Mouse (Mus musculus): Measurements from ENCODE around the gene Fut9. TPM values are rescaled to one million over a fixed set of nuclear protein-coding genes. Genes with fewer than 3 reads are reported as not detected.

Fut9 gene
- 10 to 100 TPM; 75.3 to 81.6 TPM for total RNA-seq (2021)
- long read RNA-seq, experiment 1, full-length matches to known transcripts, result 4 of 11 reads
- long read RNA-seq, experiment 1, partial matches to known transcripts, result 0 of 11 reads
- long read RNA-seq, experiment 1, other reads (novel, unspliced or antisense), result 7 of 11 reads
- long read RNA-seq, experiment 2, full-length matches to known transcripts, result 4 of 8 reads
- long read RNA-seq, experiment 2, partial matches to known transcripts, result 0 of 8 reads
- long read RNA-seq, experiment 2, other reads (novel, unspliced or antisense), result 4 of 8 reads

DNA sequence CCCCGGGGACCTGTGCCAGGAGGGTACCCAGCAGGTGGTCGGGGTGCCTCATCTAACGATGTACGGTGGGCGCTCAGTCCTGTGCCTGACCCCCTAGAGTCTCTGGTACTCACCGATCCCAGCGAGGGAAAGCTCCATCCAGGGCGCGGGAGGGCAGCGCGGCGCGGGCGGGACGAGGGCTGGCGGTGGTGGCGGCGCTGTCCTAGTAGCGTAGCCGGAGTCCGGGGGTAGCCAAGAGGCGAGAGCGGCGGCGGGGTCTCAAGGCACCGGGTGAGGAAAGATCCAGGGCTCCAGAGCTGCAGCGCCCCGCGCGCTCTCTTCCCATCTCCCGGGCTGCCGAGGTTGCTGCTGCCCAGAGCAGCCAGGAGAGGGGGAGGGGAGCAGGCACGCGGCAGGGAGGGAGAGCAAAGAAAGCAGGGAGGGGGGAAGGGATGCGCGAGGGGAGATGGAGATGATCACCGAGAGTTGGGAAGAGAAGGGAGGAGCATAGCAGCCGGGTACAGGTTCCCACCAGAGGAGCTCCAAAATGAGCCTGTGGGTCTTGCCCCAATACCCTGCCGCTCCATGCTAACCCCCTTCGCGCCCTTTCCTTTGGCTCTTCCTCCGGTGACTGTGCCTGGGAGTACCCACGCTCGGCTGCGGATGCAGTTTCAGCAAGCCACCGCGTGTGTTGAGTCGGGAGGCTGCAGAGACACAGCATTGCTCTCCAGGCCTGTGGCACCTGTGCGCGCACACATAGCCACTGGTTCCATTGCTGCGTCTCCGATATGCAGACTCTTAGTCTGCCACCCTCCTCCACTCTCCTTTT is at the start of gene Fut9:
Fut9 (minus strand) TSS at position 769 of the 808 bp plus-strand sequence.
- DNase-seq (ENCODE audit: low spot score in 2 of 2), result peak; percentile 82 to 87

DNA sequence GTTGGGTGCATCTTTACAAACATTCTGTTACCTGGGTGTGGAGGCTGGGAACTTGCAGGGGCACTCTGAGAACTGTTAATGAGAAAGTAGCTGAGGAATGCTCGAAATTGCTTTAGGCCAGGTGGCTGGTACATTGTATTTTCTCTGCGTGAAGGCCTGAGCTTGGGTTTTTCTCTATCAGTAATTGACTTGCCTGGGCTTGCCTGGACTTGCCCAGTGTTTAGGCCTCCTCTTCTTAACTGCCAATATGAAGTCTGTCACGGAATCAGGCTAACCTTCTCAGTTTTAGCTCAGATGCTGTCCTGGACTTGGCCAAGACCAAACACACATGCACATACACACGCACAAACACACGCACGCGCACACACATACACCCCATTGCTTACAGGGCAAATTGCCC is 15.7 kb upstream of the Fut9 start:
- DNase-seq (ENCODE audit: low spot score in 2 of 2), result no peak

DNA sequence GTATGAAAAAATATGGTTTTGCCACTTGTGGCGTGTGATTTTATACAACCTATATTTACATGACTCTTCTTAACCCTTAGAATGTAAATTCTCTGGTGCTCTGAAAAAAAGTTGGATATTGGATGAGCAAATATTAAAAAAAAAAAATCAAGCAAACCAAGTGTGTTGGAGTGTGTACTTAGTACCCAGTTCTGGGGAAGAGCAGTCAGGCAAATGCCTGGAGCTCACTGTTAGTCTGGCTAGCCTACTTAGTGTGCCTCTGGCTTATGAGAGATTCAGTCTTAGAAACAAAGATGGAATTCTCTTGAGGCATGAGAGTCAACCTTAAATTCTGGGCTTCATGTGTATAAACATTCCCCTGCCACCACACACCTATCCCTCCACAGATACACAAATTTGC is 13.3 kb upstream of the Fut9 start:
- no peak for DNase-seq (ENCODE audit: low spot score in 2 of 2)

DNA sequence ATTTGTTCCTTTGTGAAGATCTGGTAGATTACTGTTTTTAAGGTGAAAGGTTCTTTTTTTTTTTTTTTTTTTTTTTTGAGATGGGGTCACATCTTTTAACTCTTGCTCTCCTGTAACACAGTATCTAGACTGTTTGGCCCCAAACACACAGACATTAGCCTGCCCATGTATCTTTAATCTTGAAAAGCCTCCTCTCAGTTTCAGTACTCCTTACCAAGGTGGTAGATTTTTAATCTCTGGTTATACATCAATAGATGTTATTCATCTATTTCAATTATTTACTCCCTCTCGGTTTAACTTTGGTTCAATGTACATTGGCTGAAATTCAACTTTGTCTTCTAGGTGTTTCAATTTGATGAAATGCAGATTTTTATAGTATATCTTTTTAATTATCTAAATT is 10.0 kb upstream of the Fut9 start:
- no peak for DNase-seq (ENCODE audit: low spot score in 2 of 2)

DNA sequence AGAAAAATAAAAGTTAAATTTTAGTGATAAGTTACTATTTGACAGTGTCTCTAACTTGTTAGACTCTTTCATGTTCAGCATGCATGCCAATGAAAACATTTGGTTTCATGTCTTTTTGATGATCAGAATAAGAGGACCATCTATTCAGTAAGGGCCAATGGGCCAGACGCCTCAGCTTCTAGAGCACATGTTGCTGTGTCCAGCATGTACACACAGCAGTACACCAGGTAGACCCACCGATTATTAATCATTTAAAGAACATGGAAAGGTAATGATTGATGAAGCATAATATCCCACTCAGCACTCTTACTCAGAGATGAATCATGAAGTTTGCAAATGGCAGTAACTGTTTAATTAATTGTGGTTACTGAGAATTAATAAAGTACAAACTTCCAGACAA is 1.7 kb upstream of the Fut9 start:
- DNase-seq (ENCODE audit: low spot score in 2 of 2), result no peak

DNA sequence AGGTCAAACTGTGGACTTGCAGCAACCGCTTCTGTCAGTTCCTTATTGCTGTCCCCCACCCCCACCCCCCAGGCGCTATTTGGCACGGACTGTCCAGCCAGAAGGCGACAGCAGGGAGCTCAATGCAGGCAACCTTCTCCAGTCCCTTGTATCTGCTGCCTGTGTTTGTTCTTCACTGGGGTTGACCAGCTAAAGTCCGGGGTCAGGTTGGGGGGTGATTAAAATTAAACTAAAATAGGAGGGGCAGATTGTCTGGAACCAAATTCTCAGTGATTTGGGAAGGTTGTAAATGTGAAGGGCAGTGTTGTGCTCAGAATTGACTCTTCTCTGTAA is 206 bp upstream of the Fut9 start:
- no peak for DNase-seq (ENCODE audit: low spot score in 2 of 2)

DNA sequence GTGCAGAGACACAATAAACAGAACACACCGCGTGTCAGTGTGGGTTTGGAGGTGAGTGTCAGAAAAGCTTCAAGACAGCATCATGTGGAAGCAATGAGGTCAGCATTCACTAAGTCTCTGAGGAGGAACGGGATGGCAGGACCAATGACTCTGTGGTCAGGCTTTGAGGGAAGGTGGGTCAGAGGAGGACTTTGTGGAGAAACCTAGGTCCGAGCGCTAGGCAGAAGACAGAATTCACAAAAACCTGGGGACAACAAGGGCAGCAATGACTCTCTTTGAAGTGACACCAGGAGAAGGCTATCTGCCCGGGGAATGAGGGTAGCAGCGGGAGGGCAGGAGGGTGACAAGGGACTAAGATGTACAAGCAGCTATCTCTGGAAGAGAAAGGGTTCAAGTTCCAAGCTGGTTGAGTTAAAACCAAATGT is 981 bp downstream of the Fut9 start:
- peak; percentile 11 to 34 for DNase-seq (ENCODE audit: low spot score in 2 of 2)

DNA sequence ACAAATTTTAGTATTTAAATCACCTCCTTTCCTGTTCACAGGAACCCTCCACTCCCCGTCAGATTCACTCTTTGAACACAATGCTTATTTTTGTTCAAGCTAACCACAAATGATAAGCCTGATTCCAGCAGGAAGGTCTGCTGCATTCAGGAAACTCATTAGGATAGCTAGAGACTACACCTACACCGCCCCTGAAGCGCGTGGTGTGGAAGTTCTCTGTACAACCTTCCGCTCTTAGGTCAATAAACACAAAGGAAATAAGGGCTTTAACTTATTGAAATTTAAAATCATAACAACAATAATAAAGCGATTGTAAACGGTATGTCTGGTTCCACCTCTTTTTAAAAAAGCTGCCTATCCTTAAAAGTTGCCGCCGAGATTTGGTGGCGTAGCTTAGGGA is 1.6 kb downstream of the Fut9 start:
- no peak for DNase-seq (ENCODE audit: low spot score in 2 of 2)

DNA sequence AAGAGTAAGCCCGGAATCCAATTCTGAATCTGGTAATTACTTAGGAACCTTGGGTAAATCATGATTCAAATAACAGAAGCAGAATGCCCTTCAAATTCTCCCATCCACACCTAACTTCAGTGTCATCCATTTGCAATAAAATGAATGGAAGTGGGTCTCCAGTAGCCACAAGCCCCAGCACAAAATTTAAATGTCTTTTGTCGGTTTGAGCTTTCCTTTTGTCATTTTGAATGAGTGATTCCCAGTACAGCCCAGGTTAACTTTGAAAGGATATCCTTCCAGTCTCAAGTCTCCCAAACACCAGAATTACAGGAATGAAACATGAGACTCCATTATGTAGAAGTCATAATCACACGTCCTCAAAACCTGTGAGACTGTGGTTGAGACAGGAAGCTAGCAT is 3.9 kb downstream of the Fut9 start:
- no peak for DNase-seq (ENCODE audit: low spot score in 2 of 2)

DNA sequence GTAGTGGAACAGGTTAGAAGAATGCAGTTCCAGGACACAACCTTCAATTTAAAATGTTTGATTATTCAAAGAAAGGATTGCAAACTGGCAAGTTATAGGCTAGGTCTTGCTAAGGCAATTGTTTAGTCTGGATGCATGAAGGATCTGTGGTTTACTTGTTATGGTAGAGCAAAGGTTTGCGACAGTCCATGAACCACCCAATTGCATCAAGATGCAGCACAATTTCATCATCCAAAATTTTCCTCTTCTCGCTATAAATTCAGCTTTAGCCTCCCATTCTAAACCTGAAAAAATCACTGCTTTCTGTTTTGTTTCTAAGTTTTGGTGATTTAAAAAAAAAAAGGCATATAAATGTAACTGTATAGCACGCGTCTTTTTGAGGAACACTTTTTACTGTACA is 14.8 kb downstream of the Fut9 start:
- DNase-seq (ENCODE audit: low spot score in 2 of 2), result no peak

DNA sequence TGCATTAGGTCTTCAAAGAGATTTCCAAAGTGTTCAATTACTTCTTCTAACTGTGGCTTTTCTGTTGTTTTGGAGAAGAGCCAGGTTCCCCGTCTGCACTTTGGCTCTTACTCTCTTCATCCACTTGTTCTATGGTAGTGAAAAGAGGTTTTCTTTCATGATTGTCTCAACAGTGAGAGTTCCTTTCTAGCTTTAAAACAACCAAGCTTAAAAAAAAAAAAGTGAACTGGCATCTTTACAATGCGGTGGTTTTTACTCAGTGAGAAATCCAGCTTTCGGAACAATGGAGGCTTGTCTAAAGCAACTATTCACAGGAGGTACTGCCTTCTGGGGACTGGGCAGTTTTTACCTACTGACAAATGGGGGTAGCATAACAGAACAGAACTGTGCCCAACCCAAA is 31.4 kb downstream of the Fut9 start:
- DNase-seq (ENCODE audit: low spot score in 2 of 2), result no peak

DNA sequence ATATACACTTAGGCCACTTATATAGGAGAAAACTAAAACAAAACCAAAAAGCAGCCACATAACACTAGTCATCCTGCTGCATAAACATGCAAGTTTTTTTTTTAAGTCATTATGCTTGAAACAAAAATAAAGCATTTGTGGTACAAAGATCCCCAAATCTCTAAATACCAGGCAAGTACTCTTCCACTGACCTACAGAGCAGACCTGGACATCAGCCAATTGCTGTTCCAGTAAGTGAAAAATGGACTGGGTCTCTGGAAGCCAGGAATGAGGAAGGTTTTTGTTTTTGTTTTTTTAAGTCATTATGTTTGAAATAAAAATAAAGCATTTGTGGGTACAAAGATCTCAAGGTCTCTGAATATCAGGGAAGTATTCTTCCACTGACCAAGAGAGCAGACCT is 37.0 kb downstream of the Fut9 start:
- DNase-seq (ENCODE audit: low spot score in 2 of 2), result no peak

DNA sequence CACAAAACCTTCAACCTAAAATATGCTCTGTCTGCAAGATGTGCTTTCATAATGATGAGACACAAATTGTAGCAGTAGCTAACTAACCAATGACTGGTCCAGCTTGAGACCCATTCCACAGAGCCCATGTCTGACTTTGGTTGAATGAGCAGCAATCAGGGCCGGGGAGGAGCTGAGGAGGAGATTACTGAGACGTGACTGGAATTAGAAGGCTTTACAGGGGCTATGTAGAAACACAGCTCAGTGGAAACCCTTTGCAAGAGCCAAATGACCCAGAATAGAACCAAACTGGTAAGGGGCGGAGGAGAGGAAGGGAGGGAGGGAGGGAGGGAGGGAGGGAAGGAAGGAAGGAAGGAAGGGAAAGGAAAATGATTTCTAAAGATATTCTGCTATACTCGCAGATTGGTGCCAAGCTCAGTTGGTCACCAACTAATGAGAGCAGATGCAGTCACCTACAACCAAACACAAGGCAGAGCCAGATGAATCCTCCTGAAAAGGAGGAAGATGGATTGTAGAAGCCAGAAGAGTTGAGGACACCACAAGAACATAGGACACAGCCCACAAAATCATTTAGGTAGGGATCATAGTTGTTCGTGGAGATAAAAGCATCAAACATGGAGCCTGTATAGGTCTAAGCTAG is 42.0 kb downstream of the Fut9 start:
- DNase-seq (ENCODE audit: low spot score in 2 of 2), result no peak

DNA sequence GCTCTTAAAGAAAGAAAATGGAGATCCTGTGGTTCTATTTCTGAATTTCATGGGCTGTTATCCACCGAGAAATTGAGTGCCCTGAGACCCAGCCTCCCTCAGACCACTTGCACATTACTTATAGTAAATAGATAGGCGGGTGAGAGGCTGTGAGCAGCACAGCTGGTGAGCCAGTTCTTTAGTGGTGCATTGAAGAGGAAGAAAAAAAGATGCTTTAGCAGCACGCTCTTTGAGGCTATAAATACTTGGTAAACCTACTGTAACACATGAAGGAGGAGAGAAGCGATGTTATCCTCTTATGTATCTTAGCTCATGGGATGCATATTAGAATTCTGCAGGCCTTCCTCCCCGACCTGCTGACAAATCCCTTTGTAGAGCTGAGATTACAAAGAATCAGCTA is 58.5 kb downstream of the Fut9 start:
- DNase-seq (ENCODE audit: low spot score in 2 of 2), result peak in 1 of 2 experiments; percentile 25

DNA sequence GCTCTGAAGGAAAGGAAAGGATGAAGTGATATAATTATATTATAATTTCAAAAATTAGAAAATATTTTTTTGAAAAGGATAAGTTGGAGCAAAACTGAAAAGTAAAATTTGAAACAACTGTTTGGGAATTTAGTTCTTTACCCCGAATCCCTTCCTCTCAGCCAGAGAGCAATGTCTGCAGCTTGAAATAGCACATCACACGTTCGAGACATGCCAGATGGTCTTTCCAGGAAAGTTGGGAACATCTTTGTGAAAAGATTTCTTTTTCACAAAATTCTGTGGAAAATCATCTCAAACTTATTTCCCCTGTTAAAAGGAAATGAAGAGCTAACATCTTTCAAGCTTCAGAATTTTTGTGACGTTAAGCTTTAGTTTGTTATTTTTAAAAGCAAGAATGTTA is 61.3 kb downstream of the Fut9 start:
- DNase-seq (ENCODE audit: low spot score in 2 of 2), result peak; percentile 50 to 60

DNA sequence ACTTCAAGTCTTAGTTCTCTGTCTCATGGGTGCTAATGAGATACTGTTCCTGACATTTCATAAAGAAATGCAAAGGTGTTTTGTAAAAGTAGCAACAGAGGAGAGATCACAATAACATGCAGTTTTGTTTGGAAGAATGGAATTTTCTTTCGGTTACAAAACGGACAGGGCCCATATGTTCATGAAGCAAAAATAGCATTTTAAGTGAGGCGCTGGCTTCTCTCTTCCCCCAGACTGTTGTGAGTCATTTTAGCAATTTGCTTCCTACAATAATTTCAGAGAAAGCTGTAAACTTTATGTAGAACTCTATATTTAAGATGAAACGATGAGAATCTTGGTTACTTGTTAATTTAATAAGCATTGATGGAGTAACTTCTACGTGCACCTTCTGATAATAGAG is 78.5 kb downstream of the Fut9 start:
- DNase-seq (ENCODE audit: low spot score in 2 of 2), result peak; percentile 46 to 51

DNA sequence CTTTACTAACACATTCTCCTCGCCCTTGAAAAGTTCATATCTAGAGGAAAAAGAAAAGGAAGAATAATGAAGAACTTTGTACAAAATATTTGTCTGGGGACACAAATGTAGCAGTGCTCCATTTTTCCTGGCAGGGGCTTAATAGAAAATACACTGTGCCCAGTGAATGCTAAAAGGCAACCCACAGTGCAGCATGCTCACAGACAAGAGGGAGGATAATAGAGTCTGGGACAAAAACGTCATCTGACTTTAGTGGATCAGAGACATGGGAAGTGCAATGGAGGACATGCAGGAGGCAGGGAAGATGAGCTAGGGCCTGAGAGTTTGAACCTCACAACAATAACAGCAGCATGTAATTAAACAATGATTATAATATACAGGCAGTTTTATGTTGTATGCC is 86.1 kb downstream of the Fut9 start:
- no peak for DNase-seq (ENCODE audit: low spot score in 2 of 2)

DNA sequence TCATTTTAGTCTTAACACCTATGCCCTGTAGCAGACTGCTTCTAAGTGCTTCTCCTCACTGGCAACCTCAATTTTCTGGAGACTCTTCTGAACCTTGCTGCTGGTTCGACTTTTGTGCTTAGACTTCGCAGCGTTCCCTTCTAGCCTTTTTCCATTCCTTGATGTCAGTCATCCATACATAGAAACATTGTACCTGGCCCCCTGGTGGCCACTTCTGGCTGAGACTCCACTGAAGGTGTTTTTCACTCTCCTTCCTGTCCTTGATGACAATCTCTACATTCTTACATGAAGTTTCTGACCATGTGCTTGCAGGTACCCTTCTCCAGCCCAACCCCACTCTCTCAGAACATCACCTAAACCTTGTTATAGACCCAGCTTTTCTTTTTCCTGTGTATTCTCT is 115.1 kb downstream of the Fut9 start:
- no peak for DNase-seq (ENCODE audit: low spot score in 2 of 2)

DNA sequence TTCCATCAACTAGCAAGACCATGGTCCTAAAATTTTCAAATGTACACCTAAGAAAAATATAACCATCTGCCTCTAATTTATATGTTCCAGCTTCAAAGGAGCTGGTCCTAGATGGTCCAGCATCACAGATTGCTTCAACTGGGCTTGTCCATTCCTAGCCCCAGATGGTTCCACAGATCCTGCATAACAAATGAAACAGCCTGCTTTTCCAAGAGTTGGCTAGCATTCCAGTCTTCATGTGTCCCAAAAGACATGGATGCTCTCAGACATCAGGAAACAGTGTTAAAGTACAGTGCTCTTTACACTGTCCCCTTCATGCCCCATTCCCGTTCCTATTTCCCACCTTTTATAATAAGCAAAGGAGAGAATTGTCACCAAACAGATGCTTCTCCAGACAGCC is 135.8 kb downstream of the Fut9 start:
- DNase-seq (ENCODE audit: low spot score in 2 of 2), result no peak

DNA sequence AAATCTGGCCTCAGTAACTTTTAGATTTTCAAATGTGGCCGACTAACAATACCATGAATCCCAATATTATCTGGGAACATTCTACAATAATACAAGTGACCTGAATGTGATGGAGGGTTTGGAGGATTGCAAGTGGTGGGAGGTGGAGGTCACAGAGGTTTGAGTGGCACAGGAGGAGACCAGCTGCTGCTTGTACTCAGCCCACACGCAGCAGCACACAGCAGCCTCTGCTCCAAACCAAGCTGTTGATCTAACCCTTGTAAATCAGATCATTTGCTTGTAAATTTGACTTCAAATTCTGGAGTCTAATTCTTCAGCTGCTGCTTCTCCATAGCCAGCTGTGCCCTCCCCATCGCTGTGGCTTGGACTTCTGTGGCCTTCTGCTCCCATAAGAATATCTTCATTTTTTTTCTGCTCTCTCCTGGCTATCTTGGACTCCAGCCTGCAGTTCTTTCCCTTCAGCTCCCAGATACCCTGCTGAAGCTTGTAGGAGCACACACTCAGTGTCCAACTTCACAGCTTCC is 138.8 kb downstream of the Fut9 start:
- no peak for DNase-seq (ENCODE audit: low spot score in 2 of 2)

DNA sequence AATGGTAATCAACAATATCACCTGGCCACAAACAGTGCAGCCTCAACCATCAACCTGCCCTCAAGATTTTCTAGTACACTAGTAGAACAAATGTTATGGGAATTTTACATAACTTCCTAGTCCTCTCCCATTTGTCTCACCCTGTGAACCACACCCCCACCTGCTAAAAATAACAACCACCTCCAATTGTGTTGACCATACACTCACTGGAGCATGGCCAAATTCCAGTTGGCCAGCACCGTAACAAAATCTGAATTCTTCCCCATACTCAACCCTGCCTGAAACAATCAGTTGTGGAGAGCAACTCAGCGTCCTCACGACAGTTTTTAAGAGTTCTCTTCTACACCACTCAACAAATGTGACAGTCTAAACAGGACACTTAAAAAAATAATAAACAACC is 141.3 kb downstream of the Fut9 start:
- DNase-seq (ENCODE audit: low spot score in 2 of 2), result no peak

DNA sequence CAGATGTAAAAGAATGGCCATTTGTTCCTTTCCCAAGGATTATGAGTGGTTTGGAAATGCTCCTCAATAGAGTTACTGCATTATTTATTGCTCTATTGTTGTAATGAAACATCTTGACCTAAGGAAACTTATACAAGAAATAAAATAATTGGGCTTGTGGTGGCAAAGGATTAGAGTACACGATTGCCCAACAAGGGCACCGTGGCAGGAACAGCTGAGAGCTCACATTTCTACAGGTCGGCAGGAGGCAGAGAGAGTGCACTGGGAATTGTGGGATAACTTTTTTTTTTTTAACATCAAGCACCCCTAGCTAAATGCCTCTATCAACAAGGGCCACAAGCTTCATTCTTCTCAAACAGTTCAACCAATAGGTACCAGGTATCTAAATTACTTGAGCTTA is 148.1 kb downstream of the Fut9 start:
- no peak for DNase-seq (ENCODE audit: low spot score in 2 of 2)
